Mouse (Mus musculus): Measurements from ENCODE around the gene Fam169a.

DNA sequence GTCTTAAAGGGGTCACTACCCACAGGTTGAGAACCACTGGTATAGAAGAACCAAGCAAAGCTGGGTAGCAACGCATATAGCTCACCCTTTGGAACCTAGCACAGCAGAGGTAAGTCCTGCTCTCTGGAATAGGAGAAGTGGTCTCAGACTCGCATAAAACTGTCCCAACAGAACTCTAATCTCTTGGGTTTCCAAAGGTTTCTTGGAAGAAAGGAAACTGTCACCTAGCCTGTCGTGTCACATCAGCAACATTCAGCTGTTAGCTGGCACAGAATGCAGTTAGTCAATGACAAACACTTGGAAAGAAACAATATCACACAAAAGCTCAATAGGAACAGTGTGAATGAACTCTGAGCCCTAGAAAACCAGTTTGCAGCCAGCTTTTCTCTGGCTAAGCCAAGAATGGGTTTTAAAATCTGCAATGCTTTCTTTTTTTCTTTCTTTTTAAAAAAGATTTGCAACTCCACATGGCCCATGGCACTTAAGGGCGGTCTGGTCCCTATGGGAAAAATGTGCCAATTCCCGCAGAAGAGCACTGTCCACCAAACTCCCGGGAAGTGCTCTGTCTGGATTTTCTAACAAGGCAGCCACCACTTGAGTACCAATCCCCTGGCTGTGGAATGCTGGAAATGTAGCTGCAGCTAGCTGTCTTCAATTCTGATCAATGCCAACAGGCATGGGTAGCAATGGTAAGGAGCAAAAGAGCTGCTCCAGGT is 113.2 kb downstream of the Fam169a start:
- no peak for TF ChIP-seq CTCF (IDR thresholded peaks at IDR 0.05; ENCODE audit: insufficient read depth, low read length)
- TF ChIP-seq POLR2A (IDR thresholded peaks at IDR 0.05; ENCODE audit: borderline replicate concordance, extremely low read depth, low read depth, low read length): no peak

Data from lung, adult 2 months (tissue).